Mouse (Mus musculus): ENCODE measurements around the gene Lemd2.

GRCm38 (mm10) chr17:27178019-27178418 lies 26.2 kb downstream of the Lemd2 start:
- TF ChIP-seq CTCF (IDR thresholded peaks at IDR 0.05; ENCODE audit: low read depth, low read length) (no peak), POLR2A (IDR thresholded peaks at IDR 0.05; ENCODE audit: insufficient read depth, low read length) (no peak)

All from ES-Bruce4 (cell line).